Mouse (Mus musculus) hindbrain, postnatal 0 days (tissue): ENCODE data around the gene 1600012H06Rik. TPM values are rescaled to one million over a fixed set of nuclear protein-coding genes. Genes with fewer than 3 reads are reported as not detected.
"Not testable (repeated sequence)": the region's sequence is repeated elsewhere in the genome, so short reads cannot be mapped to it uniquely, and the experiment has no call there.

Experiments used
- ATAC-seq: fragments of 200-750 bp; cut with Nextera tagmentation; 2 replicates; pipeline ENCODE4 v1.8.0; 2017; ENCODE audit warnings: mild to moderate bottlenecking, moderate TSS enrichment, moderate library complexity
- DNase-seq: peaks from one replicate; pipeline ENCODE4 v3.0.0-alpha.2; 2015; ENCODE audit warnings: low spot score
- H3K27ac ChIP-seq: fragments of 300-500 bp; sonication (generic); 2 replicates; pipeline ENCODE4 v1.5.1; 2014; ENCODE audit warnings: mild to moderate bottlenecking
- H3K27me3 ChIP-seq: fragments of 300-500 bp; sonication (generic); 2 replicates; pipeline ENCODE4 v1.6.1; 2014; ENCODE audit warnings: low read length, mixed read lengths; ENCODE audit not compliant: insufficient read depth
- H3K36me3 ChIP-seq: fragments of 300-500 bp; sonication (generic); 2 replicates; pipeline ENCODE4 v1.6.1; 2014; ENCODE audit warnings: low read length, mixed read lengths; ENCODE audit not compliant: insufficient read depth
- H3K4me1 ChIP-seq: fragments of 300-500 bp; sonication (generic); 2 replicates; pipeline ENCODE4 v1.6.1; 2014; ENCODE audit warnings: antibody characterized with exemption, low read length, mixed read lengths; ENCODE audit not compliant: insufficient read depth
- H3K4me2 ChIP-seq: fragments of 300-500 bp; sonication (generic); 2 replicates; pipeline ENCODE4 v1.6.1; 2014; ENCODE audit warnings: low read depth, mild to moderate bottlenecking, low read length, moderate library complexity, mixed read lengths
- H3K4me3 ChIP-seq: fragments of 300-500 bp; sonication (generic); 2 replicates; pipeline ENCODE4 v1.5.1; 2014; ENCODE audit warnings: low read length
- H3K9ac ChIP-seq: fragments of 300-500 bp; sonication (generic); replicated peaks from 2 replicates; pipeline ENCODE4 v1.6.1; 2014; ENCODE audit warnings: mild to moderate bottlenecking, low read length, moderate library complexity, mixed read lengths
- H3K9me3 ChIP-seq: fragments of 300-500 bp; sonication (generic); 2 replicates; pipeline ENCODE4 v1.6.1; 2016; ENCODE audit warnings: low read length, mixed read lengths
- CTCF ChIP-seq: IDR thresholded peaks from 2 replicates; pipeline ENCODE4 v1.5.1; 2016; ENCODE audit warnings: antibody characterized with exemption, control low read depth, low read depth
- WGBS: fragments of 180-500 bp; shearing (Covaris S2); extraction: QIAGEN DNeasy Blood & Tissue Kit; methylation state at CpG from one replicate; pipeline ENCODE4 v1.1.7; 2014; 5-methylcytosine and 5-hydroxymethylcytosine counted together
- polyA plus RNA-seq: library from polyadenylated mRNA; unstranded; fragments of >200 nt; fragmentation: Nextera tagmentation; extraction: Ambion mirVana; gene quantifications from 2 replicates; pipeline ENCODE4 v1.2.1, GENCODE M21; 2015
- total RNA-seq: library from RNA; depleted of rRNA; stranded (reverse); fragments of >200 nt; gene quantifications from 2 replicates; pipeline ENCODE4 v1.2.3, GENCODE M21; 2014; rRNA removed

1600012H06Rik gene
- 9.7 and 16.1 TPM in 2 replicates for total RNA-seq
- polyA plus RNA-seq = 23.9 and 25.4 TPM in 2 replicates

GRCm38 (mm10) chr17:14943009-14943728, at the start of gene 1600012H06Rik, which contains the start of gene Wdr27:
TSS of gene 1600012H06Rik (plus strand) at chr17:14943184.
TSS of gene Wdr27 (minus strand) at chr17:14943158.
- peak within 1 kb of the TSS; percentile 84 for H3K4me2 ChIP-seq
- peak; percentile 100 for DNase-seq
- peak; percentile 99 for ATAC-seq
- H3K9me3 ChIP-seq = no peaks in the 10 kb centered on the region
- H3K27me3 ChIP-seq = no peaks in the 10 kb centered on the region
- under 1% methylated on average over 49 of the region's 54 CpGs for WGBS
- H3K27ac ChIP-seq = peak within 1 kb of the TSS; percentile 85
- peaks cover 12% of the 10 kb centered on the region for H3K36me3 ChIP-seq
- peak within 1 kb of the TSS; percentile 89 for H3K9ac ChIP-seq
- TF ChIP-seq CTCF = 0 out of 2 replicates have a peak, but pooled peaks have one; percentile 15
- H3K4me3 ChIP-seq = peak within 1 kb of the TSS; percentile 91
- peaks cover 10% of the 10 kb centered on the region for H3K4me1 ChIP-seq

GRCm38 (mm10) chr17:14895058-14895457, 47.9 kb upstream of the 1600012H06Rik start:
- H3K4me1 ChIP-seq, H3K27me3 ChIP-seq, H3K9ac ChIP-seq, H3K27ac ChIP-seq, ATAC-seq, H3K4me3 ChIP-seq, H3K36me3 ChIP-seq, DNase-seq, H3K4me2 ChIP-seq, H3K9me3 ChIP-seq: not testable (repeated sequence)

GRCm38 (mm10) chr17:14898972-14899371, 44.0 kb upstream of the 1600012H06Rik start:
- H3K9ac ChIP-seq = no peak overlapping the region
- no peaks in the 10 kb centered on the region for H3K4me1 ChIP-seq
- H3K36me3 ChIP-seq = no peaks in the 10 kb centered on the region
- H3K4me2 ChIP-seq = no peak overlapping the region
- WGBS = 90% methylated on average over 1 of the region's 1 CpGs
- no peak for TF ChIP-seq CTCF
- H3K9me3 ChIP-seq = no peaks in the 10 kb centered on the region
- ATAC-seq (no peak), DNase-seq (no peak)
- no peaks in the 10 kb centered on the region for H3K27me3 ChIP-seq
- H3K4me3 ChIP-seq = no peak overlapping the region
- no peak overlapping the region for H3K27ac ChIP-seq

- H3K4me3 ChIP-seq = no peak overlapping the region
- H3K4me1 ChIP-seq = no peaks in the 10 kb centered on the region
- H3K9ac ChIP-seq = no peak overlapping the region
- H3K36me3 ChIP-seq = no peaks in the 10 kb centered on the region
- DNase-seq = no peak
- no peaks in the 10 kb centered on the region for H3K9me3 ChIP-seq
- WGBS = 87% methylated on average over 3 of the region's 3 CpGs
- no peak for TF ChIP-seq CTCF
- H3K27me3 ChIP-seq = no peaks in the 10 kb centered on the region
- H3K27ac ChIP-seq = no peak overlapping the region
- no peak overlapping the region for H3K4me2 ChIP-seq
- ATAC-seq = no peak
Measured at GRCm38 (mm10) chr17:14903212-14903611, 39.8 kb upstream of the 1600012H06Rik start.

- H3K4me3 ChIP-seq = no peak overlapping the region
- DNase-seq (no peak), ATAC-seq (no peak)
- H3K9me3 ChIP-seq = no peaks in the 10 kb centered on the region
- H3K9ac ChIP-seq = no peak overlapping the region
- no peak overlapping the region for H3K4me2 ChIP-seq
- no peaks in the 10 kb centered on the region for H3K27me3 ChIP-seq
- TF ChIP-seq CTCF = no peak
- WGBS = 90% methylated on average over 6 of the region's 6 CpGs
- no peaks in the 10 kb centered on the region for H3K4me1 ChIP-seq
- H3K36me3 ChIP-seq = no peaks in the 10 kb centered on the region
- H3K27ac ChIP-seq = no peak overlapping the region
Measured at GRCm38 (mm10) chr17:14904206-14904605, 38.8 kb upstream of the 1600012H06Rik start.

- H3K4me2 ChIP-seq = no peak overlapping the region
- DNase-seq (peak; percentile 89), ATAC-seq (peak; percentile 75)
- H3K9me3 ChIP-seq = no peaks in the 10 kb centered on the region
- TF ChIP-seq CTCF = peak; percentile 96
- WGBS = 54% methylated on average over 7 of the region's 7 CpGs
- no peak overlapping the region for H3K9ac ChIP-seq
- H3K27me3 ChIP-seq = no peaks in the 10 kb centered on the region
- no peaks in the 10 kb centered on the region for H3K36me3 ChIP-seq
- H3K4me3 ChIP-seq = no peak overlapping the region
- H3K27ac ChIP-seq = no peak overlapping the region
- no peaks in the 10 kb centered on the region for H3K4me1 ChIP-seq
Measured at GRCm38 (mm10) chr17:14904637-14905265, 38.2 kb upstream of the 1600012H06Rik start.

- WGBS = 36% methylated on average over 1 of the region's 1 CpGs
- Histone ChIP-seq H3K4me2 (no peak overlapping the region), H3K27ac (no peak overlapping the region), H3K36me3 (no peaks in the 10 kb centered on the region), H3K4me1 (no peaks in the 10 kb centered on the region), H3K9ac (no peak overlapping the region), H3K4me3 (no peak overlapping the region), H3K27me3 (no peaks in the 10 kb centered on the region), H3K9me3 (no peaks in the 10 kb centered on the region)
- TF ChIP-seq CTCF = no peak
- DNase-seq = no peak
- no peak for ATAC-seq
Measured at GRCm38 (mm10) chr17:14906611-14907010, 36.4 kb upstream of the 1600012H06Rik start.
